8 mouse cellular contexts compared by ENCODE assay signal in genomic region chr6:71708528-71708927, GRCm38 (mm10). TPM values are rescaled to one million over a fixed set of nuclear protein-coding genes. Genes with fewer than 3 reads are reported as not detected.
DNase-seq lines count a peak whose midpoint lies in the region; ATAC-seq lines count a peak whose summit lies in the region.

No protein-coding gene starts in this region.

- peaks cover 6% of the 10 kb centered on the region for H3K4me1 ChIP-seq in neural tube, embryonic 11.5 days (ENCODE audit: control insufficient read depth, insufficient read depth, low read length)
- H3K4me1 ChIP-seq in limb, embryonic 10.5 days = peaks cover 14% of the 10 kb centered on the region
- H3K4me1 ChIP-seq in stomach, embryonic 14.5 days (ENCODE audit: control insufficient read depth, insufficient read depth, low read length) = no peaks in the 10 kb centered on the region

- H3K27ac ChIP-seq in neural tube, embryonic 11.5 days (ENCODE audit: low read depth, low read length) = no peak overlapping the region; the same call in 1 of the 2 replicates
- no peak overlapping the region for H3K27ac ChIP-seq in limb, embryonic 10.5 days
- no peak overlapping the region for H3K27ac ChIP-seq in stomach, embryonic 14.5 days (ENCODE audit: low read length)

- no peaks in the 10 kb centered on the region for H3K36me3 ChIP-seq in neural tube, embryonic 11.5 days (ENCODE audit: control insufficient read depth, insufficient read depth, low read length)
- no peaks in the 10 kb centered on the region for H3K36me3 ChIP-seq in limb, embryonic 10.5 days
- no peaks in the 10 kb centered on the region for H3K36me3 ChIP-seq in stomach, embryonic 14.5 days (ENCODE audit: control insufficient read depth, insufficient read depth, low read length)

- WGBS in neural tube, embryonic 11.5 days = 3% methylated on average over 3 of the region's 3 CpGs
- WGBS in limb, embryonic 10.5 days = 4% methylated on average over 3 of the region's 3 CpGs
- WGBS in stomach, embryonic 14.5 days = 13% methylated on average over 3 of the region's 3 CpGs

- peak overlapping the region; percentile 68 for H3K9ac ChIP-seq in neural tube, embryonic 11.5 days (ENCODE audit: low read length)
- H3K9ac ChIP-seq in stomach, embryonic 14.5 days (replicated peaks; ENCODE audit: low read depth, low read length) = peak overlapping the region; percentile 58; the same call in 1 of the 2 replicates

- H3K27me3 ChIP-seq in neural tube, embryonic 11.5 days (ENCODE audit: control insufficient read depth, insufficient read depth, low read length) = no peaks in the 10 kb centered on the region
- H3K27me3 ChIP-seq in limb, embryonic 10.5 days (ENCODE audit: low read depth, poor library complexity, severe bottlenecking) = peaks cover 55% of the 10 kb centered on the region
- H3K27me3 ChIP-seq in stomach, embryonic 14.5 days (ENCODE audit: control insufficient read depth, insufficient read depth, low read length) = no peaks in the 10 kb centered on the region

- H3K4me2 ChIP-seq in neural tube, embryonic 11.5 days (ENCODE audit: low read depth) = peak overlapping the region; percentile 87
- peak overlapping the region; percentile 95 for H3K4me2 ChIP-seq in stomach, embryonic 14.5 days (replicated peaks; ENCODE audit: low read depth, low read length)

- peak; percentile 36 for DNase-seq in cerebellum, adult 11-12 months
- no peak for DNase-seq in cerebellum, adult 18-20 months
- no peak for DNase-seq in neural tube, embryonic 11.5 days (ENCODE audit: low spot score)
- no peak for DNase-seq in neural tube, embryonic 10.5 days (ENCODE audit: extremely low spot score, low spot score)
- peak; percentile 29 for DNase-seq in limb, embryonic 10.5 days (ENCODE audit: low spot score)
- no peak for DNase-seq in layer of hippocampus, adult 9-11 months
- DNase-seq in kidney, adult 11 months = no peak

- ATAC-seq in neural tube, embryonic 11.5 days (ENCODE audit: insufficient read depth, low FRiP score, low TSS enrichment) = no peak
- ATAC-seq in stomach, embryonic 14.5 days (ENCODE audit: insufficient number of reproducible peaks, insufficient read depth, low FRiP score, low read depth) = 0 out of 2 replicates have a peak, but pooled peaks have one; percentile 1

- peak overlapping the region; percentile 68 for H3K4me3 ChIP-seq in neural tube, embryonic 11.5 days (ENCODE audit: low read depth, low read length)
- H3K4me3 ChIP-seq in limb, embryonic 10.5 days = peak overlapping the region; percentile 79
- peak overlapping the region; percentile 61 for H3K4me3 ChIP-seq in stomach, embryonic 14.5 days (ENCODE audit: low read depth, low read length)

- H3K9me3 ChIP-seq in neural tube, embryonic 11.5 days (ENCODE audit: control insufficient read depth, low read length) = no peaks in the 10 kb centered on the region
- no peaks in the 10 kb centered on the region for H3K9me3 ChIP-seq in limb, embryonic 10.5 days (replicated peaks)
- no peaks in the 10 kb centered on the region for H3K9me3 ChIP-seq in stomach, embryonic 14.5 days (ENCODE audit: control insufficient read depth, low read depth, low read length)

RNA-seq across cellular contexts. Expression of gene Reep1, which starts 1.2 kb away (rescaled TPM):
- polyA plus RNA-seq in neural tube, embryonic 11.5 days (2014; fragmentation: Nextera tagmentation; extraction: Ambion mirVana) = 99.3 and 118 TPM in 2 replicates
- polyA plus RNA-seq in limb, embryonic 10.5 days (2016; fragmentation: Nextera tagmentation; extraction: Ambion mirVana) = 7.3 and 7.8 TPM in 2 replicates
- polyA plus RNA-seq in stomach, embryonic 14.5 days (2014; fragmentation: Nextera tagmentation; extraction: Ambion mirVana) = 16.8 and 22.5 TPM in 2 replicates

Comparison
In these comparisons a context has a peak if more than half of its experiments do, and no peak if none do; other contexts are left out.
1. DNase-seq: peak in cerebellum, adult 11-12 months (single experiment) and limb, embryonic 10.5 days (single experiment); none in cerebellum, adult 18-20 months (0 of 2), neural tube, embryonic 11.5 days (single experiment), neural tube, embryonic 10.5 days (single experiment), layer of hippocampus, adult 9-11 months (single experiment) and kidney, adult 11 months (single experiment).
2. Peak in every context shown above with its lines, with median percentiles within 50 percentile points of each other: H3K4me3 ChIP-seq.